Mouse (Mus musculus) cerebellum, adult 18-20 months (tissue): ENCODE data around the gene Iqcj.

Experiments used
- DNase-seq, 2 experiments: peaks; one replicate each; pipeline ENCODE4 v3.0.0; 2021

Gene Iqcj

GRCm38 (mm10) chr3:67892026-67892705 lies at the start of gene Iqcj, which contains the start of gene Iqschfp:
Gene Iqcj, plus strand, starts transcription at chr3:67892220.
Gene Iqschfp, plus strand, starts transcription at chr3:67892232.
- DNase-seq = no peak

GRCm38 (mm10) chr3:67852397-67852796 lies 39.6 kb upstream of the Iqcj start:
- DNase-seq = no peak

GRCm38 (mm10) chr3:67861524-67861923 lies 30.5 kb upstream of the Iqcj start:
- DNase-seq = no peak

- no peak for DNase-seq
Observed at GRCm38 (mm10) chr3:67867420-67868065, 24.5 kb upstream of the Iqcj start.

GRCm38 (mm10) chr3:67869424-67869823 lies 22.6 kb upstream of the Iqcj start:
- DNase-seq = no peak

- DNase-seq = no peak
Observed at GRCm38 (mm10) chr3:67877253-67877652, 14.8 kb upstream of the Iqcj start.

GRCm38 (mm10) chr3:67884335-67884734 lies 7.7 kb upstream of the Iqcj start:
- no peak for DNase-seq

- DNase-seq = no peak
Observed at GRCm38 (mm10) chr3:67886176-67886575, 5.8 kb upstream of the Iqcj start.

- no peak for DNase-seq
Observed at GRCm38 (mm10) chr3:67887251-67887650, 4.8 kb upstream of the Iqcj start.

GRCm38 (mm10) chr3:67892768-67893167 lies 748 bp downstream of the Iqcj start:
- DNase-seq = no peak

- DNase-seq = no peak
Observed at GRCm38 (mm10) chr3:67902517-67902916, 10.5 kb downstream of the Iqcj start.

GRCm38 (mm10) chr3:67908586-67908985 lies 16.6 kb downstream of the Iqcj start:
- no peak for DNase-seq

GRCm38 (mm10) chr3:67918098-67918497 lies 26.1 kb downstream of the Iqcj start:
- no peak for DNase-seq

GRCm38 (mm10) chr3:67918634-67919259 lies 26.7 kb downstream of the Iqcj start:
- no peak for DNase-seq

GRCm38 (mm10) chr3:67923095-67923494 lies 31.1 kb downstream of the Iqcj start:
- DNase-seq = no peak

- no peak for DNase-seq
Observed at GRCm38 (mm10) chr3:67925453-67925852, 33.4 kb downstream of the Iqcj start.

GRCm38 (mm10) chr3:67930424-67931133 lies 38.6 kb downstream of the Iqcj start:
- no peak for DNase-seq

GRCm38 (mm10) chr3:67931181-67931580 lies 39.2 kb downstream of the Iqcj start:
- no peak for DNase-seq

GRCm38 (mm10) chr3:67931914-67932313 lies 39.9 kb downstream of the Iqcj start:
- no peak for DNase-seq

GRCm38 (mm10) chr3:67935829-67936228 lies 43.8 kb downstream of the Iqcj start:
- DNase-seq = no peak

GRCm38 (mm10) chr3:67947000-67947399 lies 55.0 kb downstream of the Iqcj start:
- no peak for DNase-seq

GRCm38 (mm10) chr3:67952517-67952940 lies 60.5 kb downstream of the Iqcj start:
- DNase-seq = no peak

GRCm38 (mm10) chr3:67954459-67955065 lies 62.5 kb downstream of the Iqcj start:
- DNase-seq = no peak
